Mouse (Mus musculus): ENCODE results near the gene Slc9c1.

- TF ChIP-seq POLR2A (IDR thresholded peaks at IDR 0.05; ENCODE audit: control insufficient read depth, low read depth, low read length), result no peak
- no peak for TF ChIP-seq CTCF (IDR thresholded peaks at IDR 0.05; ENCODE audit: control insufficient read depth, insufficient read depth, insufficient replicate concordance, low read depth, low read length)
Measured at GRCm38 (mm10) chr16:45643944-45644343, 108.8 kb downstream of the Slc9c1 start.

All from testis, adult 2 months (tissue).